Mouse (Mus musculus): ENCODE results near the gene Apoh.

DNA sequence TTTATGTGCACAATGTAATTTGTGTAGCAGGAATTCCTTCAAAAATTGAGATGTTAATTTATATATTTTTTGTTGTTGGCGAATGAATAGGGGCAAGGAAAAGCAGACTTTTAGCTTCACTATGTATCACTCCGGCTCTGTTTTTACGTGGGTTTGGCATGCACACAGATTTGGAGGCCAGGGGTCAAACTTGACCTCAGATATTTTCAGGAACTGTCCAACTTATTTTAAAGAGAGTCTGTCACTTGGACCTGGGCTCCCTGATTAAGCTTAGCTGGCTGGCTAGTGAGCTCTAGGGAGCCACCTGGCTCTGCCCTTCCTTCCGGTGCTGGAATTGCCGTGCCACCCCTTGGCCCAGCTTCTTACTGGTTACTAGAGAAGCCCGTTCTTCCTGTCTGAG is 84.0 kb downstream of the Apoh start:
- TF ChIP-seq BHLHE40 (IDR thresholded peaks at IDR 0.05; ENCODE audit: low read depth, low read length): no peak
- no peak for TF ChIP-seq ZMIZ1 (IDR thresholded peaks at IDR 0.05; ENCODE audit: low read depth, low read length)
- no peak for TF ChIP-seq CTCF (conservative IDR thresholded peaks at IDR 0.05 in 1 of 2, IDR thresholded peaks at IDR 0.05 in 1 of 2; ENCODE audit: low read depth in 2 of 2, low read length in 2 of 2)
- no peak for TF ChIP-seq E2F4 (IDR thresholded peaks at IDR 0.05; ENCODE audit: insufficient replicate concordance, low read depth, low read length)
- no peak for TF ChIP-seq UBTF (IDR thresholded peaks at IDR 0.05; ENCODE audit: low read depth, low read length)
- no peak for TF ChIP-seq HCFC1 (IDR thresholded peaks at IDR 0.05; ENCODE audit: low read depth, low read length)
- TF ChIP-seq SIN3A (IDR thresholded peaks at IDR 0.05; ENCODE audit: low read length): no peak
- TF ChIP-seq MAX (IDR thresholded peaks at IDR 0.05; ENCODE audit: low read length): no peak
- TF ChIP-seq POLR2A (IDR thresholded peaks at IDR 0.05; ENCODE audit: low read depth, low read length): no peak
- no peak for TF ChIP-seq USF2 (conservative IDR thresholded peaks at IDR 0.05; ENCODE audit: low read depth, low read length)
- no peak for TF ChIP-seq NRF1 (IDR thresholded peaks at IDR 0.05; ENCODE audit: low read depth, low read length)
- no peak for TF ChIP-seq SMC3 (IDR thresholded peaks at IDR 0.05; ENCODE audit: low read depth, low read length)
- TF ChIP-seq TCF12 (IDR thresholded peaks at IDR 0.05; ENCODE audit: low read depth, low read length): no peak

Data from CH12.LX (cell line).